Mouse (Mus musculus) spleen, adult 2 months (tissue): Measurements from ENCODE around the gene Gfod1.

Source experiments
- CTCF ChIP-seq: fragments of 200-500 bp; IDR thresholded peaks from 2 replicates; pipeline ENCODE4 v1.5.1; 2011; ENCODE audit warnings: mild to moderate bottlenecking, inconsistent platforms; ENCODE audit not compliant: insufficient read depth, insufficient read length, insufficient replicate concordance; ENCODE audit errors: extremely low read depth
- POLR2A ChIP-seq: fragments of 200-500 bp; IDR thresholded peaks from 2 replicates; pipeline ENCODE4 v1.6.1; 2011; ENCODE audit warnings: low read depth, low read length, inconsistent platforms

DNA sequence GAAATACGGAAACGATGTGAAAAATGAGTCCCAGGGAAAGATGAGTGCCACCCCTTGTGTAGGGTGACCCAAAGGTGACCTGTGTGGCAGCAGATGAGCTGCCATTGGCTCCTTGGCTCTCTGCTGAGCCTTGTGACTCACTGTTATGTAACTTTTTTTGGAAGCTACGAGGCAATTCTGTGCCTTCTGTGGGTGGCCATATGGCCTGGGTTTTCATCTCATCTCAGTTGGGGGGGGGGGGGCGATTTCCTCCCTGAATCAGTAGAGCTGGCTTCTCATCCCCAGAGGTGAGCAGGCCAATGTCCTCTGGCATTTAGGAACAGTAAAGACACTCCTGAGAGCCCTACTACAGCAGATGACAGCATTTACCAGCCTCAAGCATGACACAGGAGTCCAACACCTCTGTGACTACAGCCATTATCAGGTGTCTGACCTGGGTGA is 19.2 kb downstream of the Gfod1 start:
- TF ChIP-seq CTCF (no peak), POLR2A (no peak)
